Mouse (Mus musculus) lung, postnatal 0 days (tissue): Measurements from ENCODE around the gene Ppp1r1a. TPM values are rescaled to one million over a fixed set of nuclear protein-coding genes. Genes with fewer than 3 reads are reported as not detected.

Experiments used
- ATAC-seq: fragments of 200-750 bp; cut with Nextera tagmentation; 2 replicates; pipeline ENCODE4 v1.8.0; 2017; ENCODE audit warnings: moderate library complexity
- DNase-seq: peaks from one replicate; pipeline ENCODE4 v3.0.0-alpha.2; 2016; ENCODE audit warnings: low spot score
- H3K27ac ChIP-seq: fragments of 300-500 bp; sonication (generic); 2 replicates; pipeline ENCODE4 v1.5.1; 2014; ENCODE audit warnings: antibody characterized with exemption, mild to moderate bottlenecking, low read length, mixed read lengths
- H3K27me3 ChIP-seq: fragments of 300-500 bp; sonication (generic); replicated peaks from 2 replicates; pipeline ENCODE4 v1.6.1; 2014; ENCODE audit warnings: low read length, mixed read lengths; ENCODE audit not compliant: insufficient read depth
- H3K36me3 ChIP-seq: fragments of 300-500 bp; sonication (generic); 2 replicates; pipeline ENCODE4 v1.6.1; 2014; ENCODE audit warnings: low read length, mixed read lengths; ENCODE audit not compliant: insufficient read depth
- H3K4me1 ChIP-seq: fragments of 300-500 bp; sonication (generic); 2 replicates; pipeline ENCODE4 v1.6.1; 2014; ENCODE audit warnings: antibody characterized with exemption, low read depth, low read length, mixed read lengths; ENCODE audit not compliant: insufficient read depth
- H3K4me2 ChIP-seq: fragments of 300-500 bp; sonication (generic); replicated peaks from 2 replicates; pipeline ENCODE4 v1.6.1; 2014; ENCODE audit warnings: low read depth, mild to moderate bottlenecking, low read length, moderate library complexity, mixed read lengths
- H3K4me3 ChIP-seq: fragments of 300-500 bp; sonication (generic); 2 replicates; pipeline ENCODE4 v1.5.1; 2014; ENCODE audit warnings: low read depth, low read length
- H3K9ac ChIP-seq: fragments of 300-500 bp; sonication (generic); replicated peaks from 2 replicates; pipeline ENCODE4 v1.6.1; 2014; ENCODE audit warnings: low read depth, mild to moderate bottlenecking
- H3K9me3 ChIP-seq: fragments of 300-500 bp; sonication (generic); 2 replicates; pipeline ENCODE4 v1.6.1; 2016; ENCODE audit warnings: low read length, mixed read lengths
- CTCF ChIP-seq: IDR thresholded peaks from 2 replicates; pipeline ENCODE4 v1.5.1; 2016; ENCODE audit warnings: antibody characterized with exemption, mild to moderate bottlenecking
- EP300 ChIP-seq: IDR thresholded peaks from 2 replicates; pipeline ENCODE4 v1.6.1; 2016; ENCODE audit warnings: antibody characterized with exemption, mild to moderate bottlenecking, control low read depth
- WGBS: fragments of 180-500 bp; shearing (Covaris S2); extraction: QIAGEN DNeasy Blood & Tissue Kit; methylation state at CpG from one replicate; pipeline ENCODE4 v1.1.7; 2014; 5-methylcytosine and 5-hydroxymethylcytosine counted together
- polyA plus RNA-seq: library from polyadenylated mRNA; unstranded; fragments of >200 nt; fragmentation: Nextera tagmentation; extraction: Ambion mirVana; gene quantifications from 2 replicates; pipeline ENCODE4 v1.2.1, GENCODE M21; 2015

Ppp1r1a gene
- polyA plus RNA-seq, 1 experiment from 2014 or later, result 7.0 TPM

DNA sequence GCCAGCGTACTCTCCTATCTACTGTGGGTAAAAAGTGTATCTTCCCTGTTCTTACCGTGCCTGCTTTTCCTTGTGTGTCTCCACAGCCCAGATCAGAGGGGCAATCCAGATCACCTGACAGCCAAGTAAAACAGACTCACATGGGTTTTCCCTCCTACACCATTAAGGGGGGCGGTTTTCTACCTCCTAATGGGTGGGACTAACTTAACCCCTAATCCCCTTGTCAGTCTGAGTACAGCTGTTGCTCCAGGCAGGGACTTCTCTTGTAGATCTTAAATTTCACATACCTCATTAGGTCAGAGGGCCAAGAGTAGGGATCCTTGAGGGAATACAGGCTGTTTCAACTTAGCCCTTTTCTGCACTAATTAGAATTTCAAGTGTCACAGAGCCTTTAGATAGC lies 39.6 kb downstream of the Ppp1r1a start:
- Histone ChIP-seq H3K9ac (no peak overlapping the region), H3K9me3 (no peaks in the 10 kb centered on the region), H3K4me1 (0 out of 2 replicates have a peak, but pooled peaks cover under 1% of the 10 kb centered on the region), H3K4me2 (no peak overlapping the region), H3K27me3 (0 out of 2 replicates have a peak, but pooled peaks cover 4% of the 10 kb centered on the region), H3K36me3 (no peaks in the 10 kb centered on the region), H3K4me3 (no peak overlapping the region), H3K27ac (no peak overlapping the region)
- DNase-seq (no peak), ATAC-seq (no peak)
- WGBS, result 32% methylated on average over 3 of the region's 3 CpGs
- no peak for TF ChIP-seq EP300
- no peak for TF ChIP-seq CTCF

DNA sequence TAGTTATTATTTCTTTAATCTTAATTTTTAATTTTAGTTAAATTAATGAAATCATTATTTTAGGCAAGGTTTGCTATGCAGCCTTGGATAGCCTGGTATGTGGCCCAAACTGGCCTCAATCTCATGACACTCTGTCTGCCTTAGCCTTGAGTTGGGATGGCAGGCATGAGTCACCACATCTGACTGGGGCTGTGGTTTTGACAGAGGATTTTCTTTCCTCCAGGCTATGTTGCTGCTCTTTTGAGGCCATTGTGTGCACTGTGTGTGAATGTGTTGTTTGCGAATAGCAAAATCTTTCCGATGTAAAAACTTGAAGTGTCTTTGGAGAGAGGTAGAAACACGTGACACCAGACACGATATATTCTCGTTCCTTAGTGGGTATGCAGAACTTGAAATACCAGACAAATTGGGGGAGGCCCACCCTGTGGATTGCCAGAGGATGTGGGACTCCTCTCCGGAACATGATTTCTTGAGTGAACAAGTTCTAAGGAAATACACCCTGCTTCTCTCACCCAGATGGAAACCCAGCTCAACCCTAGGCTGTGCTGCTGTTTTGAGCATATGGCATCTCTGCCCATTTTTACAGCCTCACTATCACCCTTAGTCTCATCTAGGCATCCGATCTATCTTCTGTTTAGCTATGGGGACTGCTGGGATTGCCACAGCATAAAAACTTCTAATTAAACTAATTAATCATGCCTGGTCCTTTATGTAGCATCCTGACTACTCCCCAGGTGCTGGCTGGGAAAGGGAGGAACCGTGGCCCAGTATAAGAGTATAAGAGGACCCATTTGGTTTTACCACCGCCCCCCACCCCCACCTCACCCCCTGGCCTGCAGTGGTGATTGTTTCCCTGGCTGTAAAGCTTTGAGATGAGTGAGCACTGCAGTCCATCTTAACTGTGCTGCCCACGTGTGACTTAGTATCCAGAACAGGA lies 41.3 kb downstream of the Ppp1r1a start:
- no peak overlapping the region for H3K9ac ChIP-seq
- H3K36me3 ChIP-seq, result no peaks in the 10 kb centered on the region
- no peaks in the 10 kb centered on the region for H3K27me3 ChIP-seq
- H3K27ac ChIP-seq, result no peak overlapping the region
- no peak overlapping the region for H3K4me3 ChIP-seq
- ATAC-seq, result no peak
- H3K4me1 ChIP-seq, result no peaks in the 10 kb centered on the region
- no peaks in the 10 kb centered on the region for H3K9me3 ChIP-seq
- 60% methylated on average over 10 of the region's 10 CpGs for WGBS
- DNase-seq, result no peak
- H3K4me2 ChIP-seq, result no peak overlapping the region
- TF ChIP-seq CTCF (no peak), EP300 (no peak)

DNA sequence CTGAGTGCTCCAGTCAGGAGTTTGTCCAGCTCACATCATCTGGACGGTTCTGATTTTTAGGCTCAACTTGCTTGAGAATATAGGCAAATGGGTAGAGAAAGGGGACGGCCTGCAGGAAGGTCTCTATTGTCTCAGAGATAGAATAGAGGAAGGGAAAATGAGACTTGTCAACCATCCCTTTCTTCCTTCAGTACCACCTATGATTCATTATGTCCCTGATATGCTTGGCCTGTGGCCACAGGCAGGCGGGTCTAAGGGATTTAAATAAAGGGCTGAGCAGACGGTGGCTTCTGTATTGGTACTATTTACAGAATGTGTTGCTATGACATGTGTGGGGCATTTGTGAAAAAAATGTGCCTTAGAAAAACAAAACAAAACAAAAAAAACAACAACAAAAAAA lies 49.5 kb downstream of the Ppp1r1a start:
- ATAC-seq, result no peak
- 47% methylated on average over 4 of the region's 4 CpGs for WGBS
- no peak overlapping the region for H3K27ac ChIP-seq

DNA sequence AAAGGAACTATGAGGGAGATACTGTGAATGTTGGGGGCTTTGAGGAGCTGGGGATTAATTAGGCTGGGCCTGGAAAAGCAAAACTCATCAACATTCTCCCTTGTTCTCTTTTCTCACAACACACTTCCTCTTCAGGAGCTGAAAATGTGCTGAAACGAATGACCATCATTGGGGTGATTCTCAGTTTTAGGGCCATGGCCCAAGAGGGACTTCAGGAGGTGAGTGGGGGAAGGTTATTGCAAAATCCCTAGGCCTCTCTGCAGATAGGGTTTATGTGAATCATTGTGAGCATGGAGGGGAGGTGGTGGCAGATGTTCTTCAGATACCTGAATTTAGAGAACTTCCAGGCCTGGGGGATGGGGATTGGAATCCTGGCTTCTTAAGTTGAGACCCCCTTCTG lies 51.1 kb downstream of the Ppp1r1a start:
- no peak overlapping the region for H3K9ac ChIP-seq
- H3K9me3 ChIP-seq, result no peaks in the 10 kb centered on the region
- no peak overlapping the region for H3K4me2 ChIP-seq
- H3K27me3 ChIP-seq, result no peaks in the 10 kb centered on the region
- no peak for TF ChIP-seq CTCF
- no peak for TF ChIP-seq EP300
- no peaks in the 10 kb centered on the region for H3K4me1 ChIP-seq
- H3K27ac ChIP-seq, result no peak overlapping the region
- 52% methylated on average over 1 of the region's 1 CpGs for WGBS
- no peak overlapping the region for H3K4me3 ChIP-seq
- DNase-seq, result no peak
- ATAC-seq, result no peak
- H3K36me3 ChIP-seq, result no peaks in the 10 kb centered on the region

More for the DNA sequence above, 49.5 kb downstream of the Ppp1r1a start:
- no peak for DNase-seq
- Histone ChIP-seq H3K4me1 (no peaks in the 10 kb centered on the region), H3K4me2 (no peak overlapping the region), H3K9me3 (no peaks in the 10 kb centered on the region), H3K4me3 (no peak overlapping the region), H3K9ac (no peak overlapping the region), H3K27me3 (no peaks in the 10 kb centered on the region), H3K36me3 (no peaks in the 10 kb centered on the region)
- TF ChIP-seq EP300 (no peak), CTCF (no peak)

DNA sequence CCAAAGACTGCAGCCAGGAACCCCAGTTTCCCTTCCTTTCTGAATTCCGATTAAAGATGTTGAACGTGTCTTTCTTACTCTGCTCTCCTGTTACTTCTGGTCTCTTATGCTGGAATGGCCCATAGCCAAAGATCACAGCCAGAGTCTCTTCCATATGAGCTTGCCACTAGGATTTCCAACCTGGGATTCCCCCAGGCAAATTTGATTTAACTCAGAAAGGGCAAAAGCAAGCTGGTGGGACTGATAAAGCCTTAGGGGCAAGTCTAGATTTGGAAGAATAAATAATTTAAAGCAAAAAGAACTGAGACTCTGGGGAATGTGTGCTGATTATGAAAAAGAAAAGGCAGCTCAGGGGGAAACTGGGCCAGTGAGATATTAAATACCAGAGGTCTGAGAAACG lies 52.7 kb downstream of the Ppp1r1a start:
- no peak for DNase-seq
- no peak for TF ChIP-seq EP300
- TF ChIP-seq CTCF, result no peak
- Histone ChIP-seq H3K36me3 (no peaks in the 10 kb centered on the region), H3K4me1 (no peaks in the 10 kb centered on the region), H3K4me3 (no peak overlapping the region), H3K4me2 (no peak overlapping the region), H3K27ac (no peak overlapping the region), H3K9ac (no peak overlapping the region), H3K9me3 (no peaks in the 10 kb centered on the region), H3K27me3 (no peaks in the 10 kb centered on the region)
- ATAC-seq, result no peak
- WGBS, result 65% methylated on average over 3 of the region's 3 CpGs

DNA sequence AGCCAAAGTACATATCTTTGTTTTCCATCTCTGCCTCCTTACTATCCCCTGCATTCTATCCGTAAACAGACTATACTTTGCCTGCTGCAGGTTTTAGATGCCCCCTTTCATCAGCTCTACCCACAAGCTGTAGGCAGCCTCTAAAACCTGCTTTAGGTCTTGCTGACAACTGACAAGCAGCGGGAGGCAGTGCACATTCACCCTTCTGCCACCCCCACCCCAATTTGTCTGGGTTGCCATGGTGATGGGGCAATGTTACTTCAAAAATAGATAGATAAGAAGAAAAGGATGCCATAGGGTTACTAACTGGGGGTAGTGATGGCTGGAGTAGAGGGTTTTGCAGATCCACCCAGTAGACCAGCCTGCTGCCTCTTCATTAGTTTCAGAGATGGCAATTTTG lies 53.3 kb downstream of the Ppp1r1a start:
- TF ChIP-seq EP300 (no peak), CTCF (no peak)
- H3K36me3 ChIP-seq, result no peaks in the 10 kb centered on the region
- no peak overlapping the region for H3K9ac ChIP-seq
- ATAC-seq (no peak), DNase-seq (no peak)
- no peak overlapping the region for H3K27ac ChIP-seq
- no peaks in the 10 kb centered on the region for H3K27me3 ChIP-seq
- H3K4me3 ChIP-seq, result no peak overlapping the region
- H3K4me2 ChIP-seq, result no peak overlapping the region
- 40% methylated on average over 2 of the region's 2 CpGs for WGBS
- H3K4me1 ChIP-seq, result no peaks in the 10 kb centered on the region
- H3K9me3 ChIP-seq, result no peaks in the 10 kb centered on the region
